Mouse (Mus musculus): ENCODE results near the gene Pdcd7.

DNA sequence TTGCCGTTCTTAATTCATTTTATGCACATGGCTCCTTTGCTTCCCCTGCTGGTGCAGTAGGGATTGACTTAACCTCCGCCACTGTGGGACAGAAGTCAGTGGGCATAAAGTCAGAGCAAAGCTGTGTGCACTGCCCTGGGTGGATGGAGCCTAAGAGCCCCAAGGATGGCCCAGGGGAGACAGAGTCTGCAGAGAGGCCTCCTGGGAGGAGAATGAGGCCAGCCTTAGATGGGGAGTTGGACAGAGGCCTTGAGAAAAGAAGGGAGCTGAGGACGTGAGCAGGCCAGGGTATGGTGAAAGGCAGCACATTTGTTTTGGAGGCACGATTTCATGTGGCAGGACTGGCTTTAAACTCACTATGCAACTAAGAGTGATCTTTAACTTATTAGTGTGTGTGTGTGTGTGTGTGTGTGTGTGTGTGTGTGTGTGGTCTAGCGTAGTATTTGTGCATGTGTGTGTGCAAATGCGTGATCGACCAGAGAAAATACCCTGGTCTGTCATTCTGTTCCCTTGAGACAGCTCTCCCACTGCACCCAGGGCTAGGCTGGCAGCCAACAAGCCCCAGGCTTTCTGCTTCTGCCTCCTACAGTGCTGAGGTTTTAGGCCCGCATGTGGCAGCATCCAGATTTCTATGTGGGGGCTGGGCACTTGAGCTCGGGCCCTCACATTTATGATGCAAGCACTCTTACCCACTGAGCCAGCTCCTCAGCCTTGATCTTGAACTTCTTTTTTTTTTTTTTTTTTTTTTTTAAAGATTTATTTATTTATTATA is 29.4 kb downstream of the Pdcd7 start:
- TF ChIP-seq CTCF (IDR thresholded peaks at IDR 0.05; ENCODE audit: low read depth, low read length), result no peak
- TF ChIP-seq EP300 (IDR thresholded peaks at IDR 0.05; ENCODE audit: insufficient read depth, low read depth, low read length), result no peak

Data from ES-Bruce4 (cell line).